Mouse (Mus musculus) limb, embryonic 12.5 days (tissue): ENCODE measurements around the gene Otop3. TPM values are rescaled to one million over a fixed set of nuclear protein-coding genes. Genes with fewer than 3 reads are reported as not detected.

Experiments
- ATAC-seq: fragments of 200-750 bp; cut with Nextera tagmentation; 2 replicates; pipeline ENCODE4 v1.8.0; 2017; ENCODE audit warnings: low read depth, moderate TSS enrichment; ENCODE audit not compliant: insufficient number of reproducible peaks, insufficient read depth, low FRiP score, low TSS enrichment
- H3K27ac ChIP-seq: fragments of 300-500 bp; sonication (generic); 2 replicates; pipeline ENCODE4 v1.5.1; 2016; ENCODE audit warnings: mild to moderate bottlenecking, moderate library complexity
- H3K27me3 ChIP-seq: fragments of 300-500 bp; sonication (generic); 2 replicates; pipeline ENCODE4 v1.6.1; 2016; ENCODE audit warnings: mild to moderate bottlenecking, moderate library complexity
- H3K36me3 ChIP-seq: fragments of 300-500 bp; sonication (generic); 2 replicates; pipeline ENCODE4 v1.6.1; 2016; ENCODE audit warnings: mild to moderate bottlenecking, moderate library complexity
- H3K4me1 ChIP-seq: fragments of 300-500 bp; sonication (generic); replicated peaks from 2 replicates; pipeline ENCODE4 v1.6.1; 2016
- H3K4me2 ChIP-seq: fragments of 300-500 bp; sonication (generic); 2 replicates; pipeline ENCODE4 v1.6.1; 2016; ENCODE audit warnings: mild to moderate bottlenecking, moderate library complexity
- H3K4me3 ChIP-seq: fragments of 300-500 bp; sonication (generic); replicated peaks from 2 replicates; pipeline ENCODE4 v1.5.1; 2016; ENCODE audit warnings: mild to moderate bottlenecking
- H3K9ac ChIP-seq: fragments of 300-500 bp; sonication (generic); replicated peaks from 2 replicates; pipeline ENCODE4 v1.6.1; 2016; ENCODE audit warnings: mild to moderate bottlenecking, moderate library complexity
- H3K9me3 ChIP-seq: fragments of 300-500 bp; sonication (generic); 2 replicates; pipeline ENCODE4 v1.6.1; 2016; ENCODE audit warnings: mild to moderate bottlenecking, moderate library complexity
- WGBS: fragments of 180-500 bp; shearing (Covaris S2); methylation state at CpG from one replicate; pipeline ENCODE4 v1.1.7; 2016; 5-methylcytosine and 5-hydroxymethylcytosine counted together
- polyA plus RNA-seq: library from polyadenylated mRNA; unstranded; fragments of >200 nt; fragmentation: Nextera tagmentation; extraction: Ambion mirVana; gene quantifications from 2 replicates; pipeline ENCODE4 v1.2.1, GENCODE M21; 2016

Otop3 gene
- polyA plus RNA-seq, 1 experiment from 2014 or later, result not detected

GRCm38 (mm10) chr11:115341866-115342265 lies 7.3 kb downstream of the Otop3 start:
- no peak overlapping the region for H3K4me2 ChIP-seq
- no peak overlapping the region for H3K9ac ChIP-seq
- no peaks in the 10 kb centered on the region for H3K9me3 ChIP-seq
- peaks cover 49% of the 10 kb centered on the region for H3K27me3 ChIP-seq
- peaks cover 24% of the 10 kb centered on the region for H3K4me1 ChIP-seq
- ATAC-seq, result no peak
- no peak overlapping the region for H3K27ac ChIP-seq
- H3K36me3 ChIP-seq, result no peaks in the 10 kb centered on the region
- H3K4me3 ChIP-seq, result no peak overlapping the region
- 76% methylated on average over 6 of the region's 6 CpGs for WGBS

DNA sequence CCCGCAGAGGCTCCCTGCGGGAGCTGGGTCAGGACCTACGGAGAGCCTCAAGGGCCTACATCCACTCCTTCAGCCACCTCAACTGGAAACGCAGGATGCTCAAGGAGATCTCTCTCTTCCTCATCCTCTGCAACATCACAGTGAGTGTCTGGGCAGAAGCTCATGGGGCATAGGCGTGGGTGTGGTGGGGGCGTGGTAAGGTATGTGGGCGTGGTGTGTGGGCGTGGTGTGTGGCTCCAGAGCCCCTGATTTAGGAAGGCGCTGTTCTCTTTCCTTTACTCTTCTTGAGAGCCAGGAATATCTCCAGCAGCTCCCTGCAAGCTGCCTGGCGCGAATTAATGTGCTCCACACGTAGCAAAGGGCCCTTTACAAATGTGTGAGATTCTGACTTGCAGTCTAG lies 10.4 kb downstream of the Otop3 start:
- no peaks in the 10 kb centered on the region for H3K9me3 ChIP-seq
- peaks cover 39% of the 10 kb centered on the region for H3K4me1 ChIP-seq
- no peaks in the 10 kb centered on the region for H3K36me3 ChIP-seq
- no peak overlapping the region for H3K4me3 ChIP-seq
- peaks cover 44% of the 10 kb centered on the region for H3K27me3 ChIP-seq
- H3K27ac ChIP-seq, result no peak overlapping the region
- WGBS, result 5% methylated on average over 12 of the region's 12 CpGs
- no peak overlapping the region for H3K9ac ChIP-seq
- 0 out of 2 replicates have a peak overlapping the region, but pooled peaks have one; percentile 8 for H3K4me2 ChIP-seq
- ATAC-seq, result no peak

DNA sequence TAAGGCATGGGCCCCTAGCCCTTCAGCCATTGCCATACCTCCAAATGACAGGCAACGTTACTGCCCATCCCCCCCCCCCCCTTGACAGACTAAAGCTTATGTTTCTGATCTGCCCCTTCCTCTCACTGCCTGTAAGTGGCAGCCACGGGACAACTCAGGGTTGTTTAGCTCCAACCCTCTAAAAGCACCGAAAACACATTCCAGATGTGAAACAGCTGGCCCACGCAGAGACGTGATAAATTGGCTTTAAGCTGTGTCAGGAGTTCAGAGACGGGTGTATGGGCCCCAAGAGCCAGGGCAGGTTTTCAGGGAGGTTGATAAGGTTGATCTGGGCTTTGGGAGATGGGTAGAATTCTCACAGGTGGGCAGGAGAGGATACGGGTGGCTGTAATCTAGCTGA lies 11.0 kb downstream of the Otop3 start:
- Histone ChIP-seq H3K27me3 (peaks cover 41% of the 10 kb centered on the region), H3K27ac (0 out of 2 replicates have a peak overlapping the region, but pooled peaks have one; percentile 41), H3K9ac (no peak overlapping the region), H3K4me1 (peaks cover 39% of the 10 kb centered on the region), H3K4me2 (peak overlapping the region; percentile 23), H3K4me3 (no peak overlapping the region), H3K9me3 (no peaks in the 10 kb centered on the region), H3K36me3 (no peaks in the 10 kb centered on the region)
- ATAC-seq, result peak; percentile 40; the same call in 1 of the 2 replicates
- 6% methylated on average over 7 of the region's 7 CpGs for WGBS

- Histone ChIP-seq H3K4me1 (peaks cover 39% of the 10 kb centered on the region), H3K4me2 (no peak overlapping the region), H3K36me3 (no peaks in the 10 kb centered on the region), H3K4me3 (no peak overlapping the region), H3K9ac (no peak overlapping the region), H3K9me3 (no peaks in the 10 kb centered on the region), H3K27ac (no peak overlapping the region), H3K27me3 (peaks cover 44% of the 10 kb centered on the region)
- ATAC-seq, result no peak
- WGBS, result 42% methylated on average over 17 of the region's 17 CpGs
Observed at GRCm38 (mm10) chr11:115348681-115349248, 14.2 kb downstream of the Otop3 start.

- WGBS, result 37% methylated on average over 4 of the region's 4 CpGs
- Histone ChIP-seq H3K9me3 (no peaks in the 10 kb centered on the region), H3K4me2 (no peak overlapping the region), H3K36me3 (no peaks in the 10 kb centered on the region), H3K9ac (no peak overlapping the region), H3K4me1 (peaks cover 34% of the 10 kb centered on the region), H3K4me3 (no peak overlapping the region), H3K27ac (no peak overlapping the region), H3K27me3 (peaks cover 40% of the 10 kb centered on the region)
- ATAC-seq, result no peak
Observed at GRCm38 (mm10) chr11:115349976-115350375, 15.4 kb downstream of the Otop3 start.

GRCm38 (mm10) chr11:115353375-115353774 lies 18.8 kb downstream of the Otop3 start:
- Histone ChIP-seq H3K27ac (no peak overlapping the region), H3K9ac (no peak overlapping the region), H3K4me2 (no peak overlapping the region), H3K4me3 (no peak overlapping the region), H3K27me3 (peaks cover 54% of the 10 kb centered on the region), H3K4me1 (peaks cover 10% of the 10 kb centered on the region), H3K9me3 (no peaks in the 10 kb centered on the region), H3K36me3 (no peaks in the 10 kb centered on the region)
- WGBS, result 93% methylated on average over 5 of the region's 5 CpGs
- ATAC-seq, result no peak

GRCm38 (mm10) chr11:115354183-115354582 lies 19.7 kb downstream of the Otop3 start:
- Histone ChIP-seq H3K27ac (no peak overlapping the region), H3K36me3 (no peaks in the 10 kb centered on the region), H3K27me3 (peaks cover 56% of the 10 kb centered on the region), H3K9ac (0 out of 2 replicates have a peak overlapping the region, but pooled peaks have one; percentile 2), H3K4me1 (peaks cover 3% of the 10 kb centered on the region), H3K4me3 (no peak overlapping the region), H3K4me2 (no peak overlapping the region), H3K9me3 (no peaks in the 10 kb centered on the region)
- peak; percentile 11; the same call in 1 of the 2 replicates for ATAC-seq
- WGBS, result 12% methylated on average over 8 of the region's 8 CpGs

DNA sequence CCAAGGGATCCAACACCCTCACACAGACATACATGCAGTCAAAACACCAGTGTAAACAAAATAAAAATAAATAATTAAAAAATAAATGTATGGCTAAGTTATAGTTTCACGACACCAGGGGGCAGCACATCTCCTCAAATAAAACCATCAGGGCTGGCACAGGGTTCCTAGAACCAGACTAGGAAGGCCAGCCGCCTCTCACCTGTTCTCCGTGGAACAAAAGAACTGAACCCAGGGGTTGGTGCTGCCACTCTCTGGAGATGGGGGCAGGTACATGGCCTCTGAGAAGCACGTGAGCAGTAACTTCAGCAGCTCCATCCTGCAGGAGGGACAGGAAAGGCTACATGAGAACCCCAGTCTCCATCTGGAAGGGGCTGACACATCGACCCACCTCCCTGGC lies 23.9 kb downstream of the Otop3 start:
- 21% methylated on average over 5 of the region's 5 CpGs for WGBS
- H3K4me2 ChIP-seq, result no peak overlapping the region
- no peaks in the 10 kb centered on the region for H3K36me3 ChIP-seq
- no peak overlapping the region for H3K27ac ChIP-seq
- peaks cover 43% of the 10 kb centered on the region for H3K27me3 ChIP-seq
- no peak for ATAC-seq
- H3K9ac ChIP-seq, result no peak overlapping the region
- peaks cover 3% of the 10 kb centered on the region; the same call in 1 of the 2 replicates for H3K4me1 ChIP-seq
- no peak overlapping the region for H3K4me3 ChIP-seq
- H3K9me3 ChIP-seq, result no peaks in the 10 kb centered on the region

DNA sequence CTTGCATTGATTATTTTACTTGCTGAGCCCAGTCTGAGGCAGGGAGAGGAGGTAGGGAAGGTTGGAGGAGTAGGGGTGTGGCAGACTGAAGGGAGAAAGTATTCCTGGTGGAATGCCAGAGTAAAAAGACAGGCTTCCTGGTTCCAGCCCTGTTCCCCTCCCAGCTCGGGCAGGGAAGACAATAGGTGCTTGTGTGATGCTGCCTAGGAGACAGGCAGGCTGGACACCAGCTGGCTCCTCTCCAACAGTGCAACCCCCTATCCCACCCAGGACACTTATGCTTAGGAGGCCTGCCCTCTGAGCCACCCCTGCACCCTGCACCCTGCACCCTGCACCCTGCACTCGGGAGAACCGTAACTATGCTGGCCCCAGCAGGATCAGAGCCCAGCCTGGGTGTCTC lies 24.8 kb downstream of the Otop3 start:
- Histone ChIP-seq H3K9me3 (no peaks in the 10 kb centered on the region), H3K4me3 (no peak overlapping the region), H3K4me2 (no peak overlapping the region), H3K36me3 (no peaks in the 10 kb centered on the region), H3K4me1 (peaks cover 3% of the 10 kb centered on the region; the same call in 1 of the 2 replicates), H3K27me3 (peaks cover 50% of the 10 kb centered on the region), H3K9ac (no peak overlapping the region; the same call in 1 of the 2 replicates), H3K27ac (no peak overlapping the region)
- 63% methylated on average over 3 of the region's 3 CpGs for WGBS
- no peak for ATAC-seq

DNA sequence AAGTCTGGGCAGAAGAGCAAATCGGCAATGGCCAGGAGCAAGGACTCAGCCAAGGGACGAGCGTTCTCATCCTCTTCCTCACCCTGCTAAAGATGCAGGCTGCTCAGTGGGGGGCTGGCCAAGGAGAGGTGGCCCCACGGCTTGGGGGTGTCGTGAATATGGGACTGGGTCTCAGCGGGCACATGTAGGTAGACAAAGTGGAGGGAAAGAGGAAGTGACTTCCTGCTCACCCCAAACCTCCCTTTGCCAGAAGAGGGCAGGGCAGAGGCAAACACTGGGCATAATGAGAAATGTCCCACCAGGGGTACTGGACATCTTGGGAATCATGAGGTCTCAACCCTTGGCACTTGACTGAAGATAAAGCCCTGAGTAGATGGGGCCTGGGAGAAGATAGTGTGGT lies 25.2 kb downstream of the Otop3 start:
- H3K9me3 ChIP-seq, result no peaks in the 10 kb centered on the region
- no peaks in the 10 kb centered on the region for H3K36me3 ChIP-seq
- H3K4me3 ChIP-seq, result no peak overlapping the region
- no peak for ATAC-seq
- no peak overlapping the region for H3K4me2 ChIP-seq
- no peak overlapping the region; the same call in 1 of the 2 replicates for H3K9ac ChIP-seq
- H3K27me3 ChIP-seq, result peaks cover 50% of the 10 kb centered on the region
- no peak overlapping the region for H3K27ac ChIP-seq
- WGBS, result 78% methylated on average over 6 of the region's 6 CpGs
- H3K4me1 ChIP-seq, result peaks cover 3% of the 10 kb centered on the region; the same call in 1 of the 2 replicates

DNA sequence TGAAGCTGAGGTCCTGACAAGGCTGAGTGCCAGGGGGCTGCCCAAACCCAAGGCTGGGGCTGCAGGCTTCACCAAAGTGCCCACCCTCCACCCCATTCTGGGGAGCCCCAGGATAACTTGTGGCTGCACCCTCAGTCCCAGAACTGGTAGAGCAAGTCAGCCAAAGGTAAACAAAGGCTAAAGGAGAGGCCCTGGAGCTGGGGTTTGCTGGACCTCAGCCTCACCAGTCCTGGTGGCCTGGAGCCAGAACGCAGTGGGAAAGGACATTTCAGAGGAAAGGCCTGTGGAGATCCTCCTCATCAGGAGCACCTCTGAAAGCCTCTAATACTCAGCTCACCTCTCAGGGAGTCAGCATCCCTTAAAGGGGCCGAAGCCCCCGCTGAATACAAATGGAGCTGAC lies 29.6 kb downstream of the Otop3 start:
- no peak overlapping the region for H3K27ac ChIP-seq
- no peaks in the 10 kb centered on the region for H3K9me3 ChIP-seq
- H3K9ac ChIP-seq, result no peak overlapping the region
- H3K4me3 ChIP-seq, result no peak overlapping the region
- peaks cover 64% of the 10 kb centered on the region for H3K27me3 ChIP-seq
- no peak for ATAC-seq
- no peak overlapping the region for H3K4me2 ChIP-seq
- WGBS, result 77% methylated on average over 3 of the region's 3 CpGs
- H3K4me1 ChIP-seq, result peaks cover 15% of the 10 kb centered on the region
- H3K36me3 ChIP-seq, result no peaks in the 10 kb centered on the region
